Mouse (Mus musculus): ENCODE results near the gene Rasl10a. TPM values are rescaled to one million over a fixed set of nuclear protein-coding genes. Genes with fewer than 3 reads are reported as not detected.
"Not testable (repeated sequence)": the region's sequence is repeated elsewhere in the genome, so short reads cannot be mapped to it uniquely, and the experiment has no call there.

Rasl10a gene
- polyA plus RNA-seq, 1 experiment from 2014 or later = 0.75 TPM

- peaks cover 54% of the 10 kb centered on the region for H3K27me3 ChIP-seq (replicated peaks; ENCODE audit: control insufficient read depth, insufficient read depth, low read length)
- ATAC-seq (replicated peaks; ENCODE audit: low FRiP score) = no peak
- 59% methylated on average over 31 of the region's 31 CpGs for WGBS
- H3K9me3 ChIP-seq (ENCODE audit: control insufficient read depth, low read length) = no peaks in the 10 kb centered on the region
- peaks cover 28% of the 10 kb centered on the region for H3K4me1 ChIP-seq (replicated peaks; ENCODE audit: control insufficient read depth, insufficient read depth, low read length)
- no peak overlapping the region for H3K27ac ChIP-seq (ENCODE audit: low read depth, low read length)
- peak overlapping the region; percentile 59; the same call in 1 of the 2 replicates for H3K9ac ChIP-seq (ENCODE audit: low read depth, low read length)
- peak overlapping the region; percentile 73 for H3K4me2 ChIP-seq
- peak overlapping the region; percentile 55 for H3K4me3 ChIP-seq (ENCODE audit: low read depth, low read length)
- H3K36me3 ChIP-seq (ENCODE audit: control insufficient read depth, insufficient read depth, low read length) = peaks cover under 1% of the 10 kb centered on the region; the same call in 1 of the 2 replicates
- no peak for DNase-seq (ENCODE audit: low spot score)
Measured at GRCm38 (mm10) chr11:5063561-5064281, 5.8 kb downstream of the Rasl10a start.

- WGBS = 16% methylated on average over 38 of the region's 38 CpGs
- Histone ChIP-seq H3K4me1 (replicated peaks; ENCODE audit: control insufficient read depth, insufficient read depth, low read length) (peaks cover 22% of the 10 kb centered on the region), H3K27ac (ENCODE audit: low read depth, low read length) (0 out of 2 replicates have a peak overlapping the region, but pooled peaks have one; percentile 2), H3K4me2 (peak overlapping the region; percentile 73), H3K36me3 (ENCODE audit: control insufficient read depth, insufficient read depth, low read length) (peaks cover 8% of the 10 kb centered on the region), H3K27me3 (replicated peaks; ENCODE audit: control insufficient read depth, insufficient read depth, low read length) (peaks cover 47% of the 10 kb centered on the region), H3K9me3 (ENCODE audit: control insufficient read depth, low read length) (no peaks in the 10 kb centered on the region), H3K9ac (ENCODE audit: low read depth, low read length) (peak overlapping the region; percentile 59), H3K4me3 (ENCODE audit: low read depth, low read length) (peak overlapping the region; percentile 55)
- DNase-seq (ENCODE audit: low spot score) (no peak), ATAC-seq (replicated peaks; ENCODE audit: low FRiP score) (0 out of 2 replicates have a peak, but pooled peaks have one; percentile 15)
Measured at GRCm38 (mm10) chr11:5064282-5065055, 6.5 kb downstream of the Rasl10a start.

- H3K27me3 ChIP-seq (replicated peaks; ENCODE audit: control insufficient read depth, insufficient read depth, low read length) = peaks cover 39% of the 10 kb centered on the region
- H3K4me2 ChIP-seq = peak within 1 kb of the TSS; percentile 73
- peak within 1 kb of the TSS; percentile 2 for H3K27ac ChIP-seq (ENCODE audit: low read depth, low read length)
- under 1% methylated on average over 50 of the region's 50 CpGs for WGBS
- ATAC-seq (replicated peaks; ENCODE audit: low FRiP score) = peak; percentile 85
- H3K36me3 ChIP-seq (ENCODE audit: control insufficient read depth, insufficient read depth, low read length) = peaks cover 11% of the 10 kb centered on the region
- H3K9ac ChIP-seq (ENCODE audit: low read depth, low read length) = peak within 1 kb of the TSS; percentile 59
- H3K9me3 ChIP-seq (ENCODE audit: control insufficient read depth, low read length) = no peaks in the 10 kb centered on the region
- peaks cover 17% of the 10 kb centered on the region for H3K4me1 ChIP-seq (replicated peaks; ENCODE audit: control insufficient read depth, insufficient read depth, low read length)
- peak within 1 kb of the TSS; percentile 55 for H3K4me3 ChIP-seq (ENCODE audit: low read depth, low read length)
- peak; percentile 91 for DNase-seq (ENCODE audit: low spot score)
Measured at GRCm38 (mm10) chr11:5065056-5065821, 7.3 kb downstream of the Rasl10a start, which contains the start of gene Gas2l1. Gas2l1 (minus strand) TSS chr11:5065327.

DNA sequence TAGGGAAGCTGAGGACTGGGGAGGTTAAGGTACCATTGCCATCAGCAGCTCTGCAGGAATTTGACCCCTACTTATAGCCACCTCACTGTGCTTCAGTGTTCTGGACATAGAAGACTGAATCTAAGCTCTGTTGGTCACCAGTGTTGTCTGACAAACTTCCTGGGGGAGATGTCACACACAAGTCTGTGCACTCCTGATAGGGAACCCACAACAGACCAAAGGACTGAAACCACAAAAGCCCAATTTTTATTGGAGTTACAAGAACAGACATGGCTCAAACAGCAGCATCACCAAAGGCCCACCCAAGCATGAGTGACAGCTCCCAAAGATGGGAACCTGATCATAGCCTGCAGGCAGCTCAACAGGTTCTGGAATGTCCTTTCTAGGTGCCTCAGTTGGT lies 9.1 kb downstream of the Rasl10a start:
- H3K27me3 ChIP-seq (replicated peaks; ENCODE audit: control insufficient read depth, insufficient read depth, low read length) = peaks cover 21% of the 10 kb centered on the region
- H3K27ac ChIP-seq (ENCODE audit: low read depth, low read length) = no peak overlapping the region; the same call in 1 of the 2 replicates
- no peak for DNase-seq (ENCODE audit: low spot score)
- ATAC-seq (replicated peaks; ENCODE audit: low FRiP score) = no peak
- no peak overlapping the region for H3K4me2 ChIP-seq
- H3K4me1 ChIP-seq (replicated peaks; ENCODE audit: control insufficient read depth, insufficient read depth, low read length) = peaks cover 8% of the 10 kb centered on the region
- no peaks in the 10 kb centered on the region for H3K9me3 ChIP-seq (ENCODE audit: control insufficient read depth, low read length)
- no peak overlapping the region for H3K9ac ChIP-seq (ENCODE audit: low read depth, low read length)
- H3K4me3 ChIP-seq (ENCODE audit: low read depth, low read length) = no peak overlapping the region
- peaks cover 30% of the 10 kb centered on the region for H3K36me3 ChIP-seq (ENCODE audit: control insufficient read depth, insufficient read depth, low read length)

- Histone ChIP-seq H3K36me3 (ENCODE audit: control insufficient read depth, insufficient read depth, low read length) (peaks cover 42% of the 10 kb centered on the region), H3K4me2 (no peak overlapping the region), H3K4me1 (replicated peaks; ENCODE audit: control insufficient read depth, insufficient read depth, low read length) (no peaks in the 10 kb centered on the region; the same call in 1 of the 2 replicates), H3K4me3 (ENCODE audit: low read depth, low read length) (no peak overlapping the region), H3K9me3 (ENCODE audit: control insufficient read depth, low read length) (no peaks in the 10 kb centered on the region), H3K27ac (ENCODE audit: low read depth, low read length) (peak overlapping the region; percentile 39; the same call in 1 of the 2 replicates), H3K9ac (ENCODE audit: low read depth, low read length) (no peak overlapping the region; the same call in 1 of the 2 replicates), H3K27me3 (replicated peaks; ENCODE audit: control insufficient read depth, insufficient read depth, low read length) (peaks cover 8% of the 10 kb centered on the region)
- ATAC-seq (replicated peaks; ENCODE audit: low FRiP score) (no peak), DNase-seq (ENCODE audit: low spot score) (no peak)
- WGBS = 71% methylated on average over 9 of the region's 9 CpGs
Measured at GRCm38 (mm10) chr11:5068126-5068971, 10.4 kb downstream of the Rasl10a start.

GRCm38 (mm10) chr11:5074882-5075281 lies 17.0 kb downstream of the Rasl10a start:
- Histone ChIP-seq H3K36me3 (ENCODE audit: control insufficient read depth, insufficient read depth, low read length) (peaks cover 68% of the 10 kb centered on the region), H3K4me3 (ENCODE audit: low read depth, low read length) (no peak overlapping the region), H3K9me3 (ENCODE audit: control insufficient read depth, low read length) (no peaks in the 10 kb centered on the region), H3K4me1 (replicated peaks; ENCODE audit: control insufficient read depth, insufficient read depth, low read length) (no peaks in the 10 kb centered on the region), H3K27me3 (replicated peaks; ENCODE audit: control insufficient read depth, insufficient read depth, low read length) (no peaks in the 10 kb centered on the region), H3K4me2 (no peak overlapping the region), H3K9ac (ENCODE audit: low read depth, low read length) (no peak overlapping the region), H3K27ac (ENCODE audit: low read depth, low read length) (no peak overlapping the region)
- ATAC-seq (replicated peaks; ENCODE audit: low FRiP score) = no peak
- 74% methylated on average over 4 of the region's 4 CpGs for WGBS
- DNase-seq (ENCODE audit: low spot score) = no peak

DNA sequence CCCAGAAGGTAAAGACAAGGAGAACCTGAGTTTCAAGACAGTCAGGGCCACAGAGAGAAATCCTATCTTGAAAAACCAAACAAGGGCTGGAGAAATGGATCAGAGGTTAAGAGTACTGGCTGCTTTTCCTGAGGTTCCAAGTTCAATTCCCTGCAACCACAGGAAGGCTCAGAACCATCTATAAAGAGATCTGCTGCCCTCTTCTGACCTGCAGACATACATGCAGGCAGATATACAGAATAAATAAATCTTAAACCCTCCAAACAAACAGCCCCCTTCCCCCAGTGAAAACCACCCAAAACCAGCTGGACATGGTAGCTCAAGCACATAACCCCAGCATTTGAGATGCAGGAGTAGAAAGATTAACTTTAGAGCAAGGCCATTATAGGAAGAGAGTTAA lies 17.8 kb downstream of the Rasl10a start:
- Histone ChIP-seq H3K36me3 (ENCODE audit: control insufficient read depth, insufficient read depth, low read length) (peaks cover 68% of the 10 kb centered on the region), H3K4me2 (no peak overlapping the region), H3K9ac (ENCODE audit: low read depth, low read length) (no peak overlapping the region), H3K27me3 (replicated peaks; ENCODE audit: control insufficient read depth, insufficient read depth, low read length) (no peaks in the 10 kb centered on the region), H3K4me1 (replicated peaks; ENCODE audit: control insufficient read depth, insufficient read depth, low read length) (no peaks in the 10 kb centered on the region), H3K9me3 (ENCODE audit: control insufficient read depth, low read length) (no peaks in the 10 kb centered on the region), H3K4me3 (ENCODE audit: low read depth, low read length) (no peak overlapping the region), H3K27ac (ENCODE audit: low read depth, low read length) (no peak overlapping the region)
- DNase-seq (ENCODE audit: low spot score) (no peak), ATAC-seq (replicated peaks; ENCODE audit: low FRiP score) (no peak)

- not testable (repeated sequence) for H3K27me3 ChIP-seq (replicated peaks; ENCODE audit: control insufficient read depth, insufficient read depth, low read length); ATAC-seq (replicated peaks; ENCODE audit: low FRiP score)
- 77% methylated on average over 4 of the region's 5 CpGs for WGBS
Measured at GRCm38 (mm10) chr11:5076843-5077242, 18.9 kb downstream of the Rasl10a start.

More at GRCm38 (mm10) chr11:5076843-5077242, 18.9 kb downstream of the Rasl10a start:
- DNase-seq (ENCODE audit: low spot score); H3K4me3 ChIP-seq (ENCODE audit: low read depth, low read length); H3K4me2 ChIP-seq; H3K9ac ChIP-seq (ENCODE audit: low read depth, low read length); H3K9me3 ChIP-seq (ENCODE audit: control insufficient read depth, low read length); H3K4me1 ChIP-seq (replicated peaks; ENCODE audit: control insufficient read depth, insufficient read depth, low read length); H3K27ac ChIP-seq (ENCODE audit: low read depth, low read length): not testable (repeated sequence)
- peaks cover 63% of the 10 kb centered on the region for H3K36me3 ChIP-seq (ENCODE audit: control insufficient read depth, insufficient read depth, low read length)

All from liver, embryonic 11.5 days (tissue).